Mouse (Mus musculus): ENCODE results near the gene B4galt3. TPM values are rescaled to one million over a fixed set of nuclear protein-coding genes. Genes with fewer than 3 reads are reported as not detected.

B4galt3 gene
- polyA plus RNA-seq, 1 experiment from 2014 or later = 26.5 TPM

DNA sequence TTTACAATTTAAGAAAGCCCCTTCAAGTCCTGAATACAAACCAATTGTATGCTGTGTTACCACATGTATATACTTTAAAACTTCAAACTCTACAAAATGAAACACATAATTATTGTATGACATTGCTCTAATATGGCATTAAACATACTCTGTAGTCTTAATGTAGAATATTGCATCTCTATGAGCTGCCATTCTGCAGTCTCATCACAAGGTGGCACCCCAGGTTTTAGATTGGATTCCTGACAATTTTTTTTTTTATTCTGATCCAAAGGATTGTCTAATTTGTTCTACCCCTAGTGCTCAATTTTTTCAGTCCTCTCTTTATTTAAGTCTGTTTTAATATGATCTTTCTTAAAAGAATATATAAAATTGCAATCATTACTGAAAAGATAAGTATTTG lies 51.3 kb downstream of the B4galt3 start:
- H3K4me3 ChIP-seq (replicated peaks) = no peak overlapping the region
- no peaks in the 10 kb centered on the region for H3K27me3 ChIP-seq
- no peak for ATAC-seq (ENCODE audit: low read depth)
- no peak overlapping the region for H3K4me2 ChIP-seq
- H3K36me3 ChIP-seq = no peaks in the 10 kb centered on the region
- peaks cover 6% of the 10 kb centered on the region for H3K4me1 ChIP-seq (replicated peaks)
- no peak overlapping the region for H3K27ac ChIP-seq
- no peak for DNase-seq
- no peak overlapping the region for H3K9ac ChIP-seq
- H3K9me3 ChIP-seq (replicated peaks) = no peaks in the 10 kb centered on the region

- WGBS (ENCODE audit: insufficient replicate concordance) = 67% methylated on average over 1 of the region's 1 CpGs
- Histone ChIP-seq H3K4me1 (replicated peaks) (peaks cover 8% of the 10 kb centered on the region), H3K9ac (0 out of 2 replicates have a peak overlapping the region, but pooled peaks have one; percentile 20), H3K9me3 (replicated peaks) (no peaks in the 10 kb centered on the region), H3K4me3 (replicated peaks) (no peak overlapping the region), H3K36me3 (no peaks in the 10 kb centered on the region), H3K4me2 (no peak overlapping the region), H3K27me3 (no peaks in the 10 kb centered on the region), H3K27ac (no peak overlapping the region; the same call in 1 of the 2 replicates)
- ATAC-seq (ENCODE audit: low read depth) (peak; percentile 43; the same call in 1 of the 2 replicates), DNase-seq (no peak)
Measured at GRCm38 (mm10) chr1:171322012-171322411, 51.9 kb downstream of the B4galt3 start.

DNA sequence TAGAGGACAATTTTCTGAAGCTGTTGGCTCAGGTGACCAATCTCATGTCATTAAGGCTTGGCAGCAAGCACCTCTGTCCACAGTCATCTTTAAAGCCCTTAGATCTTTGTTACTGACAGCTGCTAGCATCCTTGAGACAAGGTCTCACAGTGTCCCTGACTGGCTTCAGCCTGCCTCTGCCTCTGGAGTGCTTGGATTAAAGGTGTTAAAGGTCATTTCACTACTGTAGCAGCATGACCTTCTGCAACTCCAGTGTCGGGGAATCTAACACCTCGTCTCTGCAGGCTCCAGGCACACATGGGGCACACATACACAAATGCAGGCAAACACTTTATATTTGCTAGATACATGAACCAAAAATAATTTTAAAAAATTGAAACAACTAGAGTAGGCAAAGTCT lies 55.4 kb downstream of the B4galt3 start:
- H3K9ac ChIP-seq = no peak overlapping the region

More for the DNA sequence above, 55.4 kb downstream of the B4galt3 start:
- ATAC-seq (ENCODE audit: low read depth) (no peak), DNase-seq (no peak)
- Histone ChIP-seq H3K4me2 (no peak overlapping the region), H3K4me1 (replicated peaks) (peaks cover 29% of the 10 kb centered on the region), H3K36me3 (no peaks in the 10 kb centered on the region), H3K9me3 (replicated peaks) (no peaks in the 10 kb centered on the region), H3K4me3 (replicated peaks) (no peak overlapping the region), H3K27me3 (no peaks in the 10 kb centered on the region), H3K27ac (no peak overlapping the region)
- WGBS (ENCODE audit: insufficient replicate concordance) = 90% methylated on average over 2 of the region's 2 CpGs

Other genes starting within 250 kb of the B4galt3 start
- 17.9 and 23.1 TPM in 2 replicates for gene Fcgr3, start 205.4 kb upstream of the B4galt3 start, polyA plus RNA-seq (2015; fragmentation: Nextera tagmentation; extraction: Ambion mirVana)
- 1.8 and 2.5 TPM in 2 replicates for gene Cfap126, start 156.4 kb upstream of the B4galt3 start, polyA plus RNA-seq (2015; fragmentation: Nextera tagmentation; extraction: Ambion mirVana)
- gene Sdhc, start 119.7 kb upstream of the B4galt3 start, polyA plus RNA-seq (2015; fragmentation: Nextera tagmentation; extraction: Ambion mirVana) = 140 and 164 TPM in 2 replicates
- gene Mpz, start 119.6 kb upstream of the B4galt3 start, polyA plus RNA-seq (2015; fragmentation: Nextera tagmentation; extraction: Ambion mirVana) = 0.14 TPM in 1 of 2 replicates, not detected in the other
- 1.5 and 1.8 TPM in 2 replicates for gene Pcp4l1, start 74.1 kb upstream of the B4galt3 start, polyA plus RNA-seq (2015; fragmentation: Nextera tagmentation; extraction: Ambion mirVana)
- gene Nr1i3, start 56.4 kb upstream of the B4galt3 start, polyA plus RNA-seq (2015; fragmentation: Nextera tagmentation; extraction: Ambion mirVana) = 0.39 and 0.52 TPM in 2 replicates
- gene Tomm40l, start 47.8 kb upstream of the B4galt3 start, polyA plus RNA-seq (2015; fragmentation: Nextera tagmentation; extraction: Ambion mirVana) = 19.3 and 21.4 TPM in 2 replicates
- gene Apoa2, start 45.3 kb upstream of the B4galt3 start, polyA plus RNA-seq (2015; fragmentation: Nextera tagmentation; extraction: Ambion mirVana) = 3,578 and 3,897 TPM in 2 replicates
- gene Fcer1g, start 36.0 kb upstream of the B4galt3 start, polyA plus RNA-seq (2015; fragmentation: Nextera tagmentation; extraction: Ambion mirVana) = 68.2 and 69.6 TPM in 2 replicates
- 0.43 and 0.46 TPM in 2 replicates for gene Adamts4, start 19.9 kb upstream of the B4galt3 start, polyA plus RNA-seq (2015; fragmentation: Nextera tagmentation; extraction: Ambion mirVana)
- gene Ndufs2, start 18.9 kb upstream of the B4galt3 start, polyA plus RNA-seq (2015; fragmentation: Nextera tagmentation; extraction: Ambion mirVana) = 152 and 167 TPM in 2 replicates
- 174 and 175 TPM in 2 replicates for gene Ppox, start 10.9 kb downstream of the B4galt3 start, polyA plus RNA-seq (2015; fragmentation: Nextera tagmentation; extraction: Ambion mirVana)
- gene Usp21, start 17.7 kb downstream of the B4galt3 start, polyA plus RNA-seq (2015; fragmentation: Nextera tagmentation; extraction: Ambion mirVana) = 25.8 and 26.7 TPM in 2 replicates
- 53.3 and 57.1 TPM in 2 replicates for gene Ufc1, start 24.7 kb downstream of the B4galt3 start, polyA plus RNA-seq (2015; fragmentation: Nextera tagmentation; extraction: Ambion mirVana)
- gene Dedd, start 58.8 kb downstream of the B4galt3 start, polyA plus RNA-seq (2015; fragmentation: Nextera tagmentation; extraction: Ambion mirVana) = 20.3 and 22.7 TPM in 2 replicates
- 24.1 and 29.1 TPM in 2 replicates for gene Nit1, start 75.3 kb downstream of the B4galt3 start, polyA plus RNA-seq (2015; fragmentation: Nextera tagmentation; extraction: Ambion mirVana)
- gene Pfdn2, start 75.3 kb downstream of the B4galt3 start, polyA plus RNA-seq (2015; fragmentation: Nextera tagmentation; extraction: Ambion mirVana) = 60.9 and 66.8 TPM in 2 replicates
- 0.13 and 0.18 TPM in 2 replicates for gene Klhdc9, start 90.5 kb downstream of the B4galt3 start, polyA plus RNA-seq (2015; fragmentation: Nextera tagmentation; extraction: Ambion mirVana)
- 0.08 and 0.14 TPM in 2 replicates for gene Nectin4, start 99.8 kb downstream of the B4galt3 start, polyA plus RNA-seq (2015; fragmentation: Nextera tagmentation; extraction: Ambion mirVana)
- 3.3 and 3.8 TPM in 2 replicates for gene Arhgap30, start 118.6 kb downstream of the B4galt3 start, polyA plus RNA-seq (2015; fragmentation: Nextera tagmentation; extraction: Ambion mirVana)
- gene Usf1, start 141.0 kb downstream of the B4galt3 start, polyA plus RNA-seq (2015; fragmentation: Nextera tagmentation; extraction: Ambion mirVana) = 20.9 and 25.3 TPM in 2 replicates
- gene Tstd1, start 148.5 kb downstream of the B4galt3 start, polyA plus RNA-seq (2015; fragmentation: Nextera tagmentation; extraction: Ambion mirVana) = 1.3 and 1.6 TPM in 2 replicates
- 20.6 and 24.3 TPM in 2 replicates for gene F11r, start 167.2 kb downstream of the B4galt3 start, polyA plus RNA-seq (2015; fragmentation: Nextera tagmentation; extraction: Ambion mirVana)
- 3.5 and 3.7 TPM in 2 replicates for gene Alyref2, start 233.2 kb downstream of the B4galt3 start, polyA plus RNA-seq (2015; fragmentation: Nextera tagmentation; extraction: Ambion mirVana)

Data from liver, embryonic 13.5 days (tissue).